Mouse (Mus musculus) liver, embryonic 11.5 days (tissue): ENCODE measurements around the gene Vmn1r209. TPM values are rescaled to one million over a fixed set of nuclear protein-coding genes. Genes with fewer than 3 reads are reported as not detected.
"Not testable (repeated sequence)": the region's sequence is repeated elsewhere in the genome, so short reads cannot be mapped to it uniquely, and the experiment has no call there.

Source experiments
- ATAC-seq: fragments of 200-750 bp; cut with Nextera tagmentation; replicated peaks from 2 replicates; pipeline ENCODE4 v1.8.0; 2017; ENCODE audit warnings: moderate number of reproducible peaks, mild to moderate bottlenecking, moderate TSS enrichment, moderate library complexity; ENCODE audit not compliant: low FRiP score
- DNase-seq: peaks from one replicate; pipeline ENCODE4 v3.0.0-alpha.2; 2017; ENCODE audit warnings: low spot score
- H3K27ac ChIP-seq: fragments of 300-500 bp; sonication (generic); 2 replicates; pipeline ENCODE4 v1.5.1; 2014; ENCODE audit warnings: mild to moderate bottlenecking, low read depth, low read length, control low read depth
- H3K27me3 ChIP-seq: fragments of 300-500 bp; sonication (generic); replicated peaks from 2 replicates; pipeline ENCODE4 v1.6.1; 2014; ENCODE audit warnings: low read length, mixed read lengths; ENCODE audit not compliant: control insufficient read depth, insufficient read depth
- H3K36me3 ChIP-seq: fragments of 300-500 bp; sonication (generic); 2 replicates; pipeline ENCODE4 v1.6.1; 2014; ENCODE audit warnings: mild to moderate bottlenecking, low read length, moderate library complexity, mixed read lengths; ENCODE audit not compliant: control insufficient read depth, insufficient read depth
- H3K4me1 ChIP-seq: fragments of 300-500 bp; sonication (generic); replicated peaks from 2 replicates; pipeline ENCODE4 v1.6.1; 2014; ENCODE audit warnings: low read length, mixed read lengths; ENCODE audit not compliant: control insufficient read depth, insufficient read depth
- H3K4me2 ChIP-seq: fragments of 300-500 bp; sonication (generic); 2 replicates; pipeline ENCODE4 v1.6.1; 2014; ENCODE audit warnings: mild to moderate bottlenecking, control low read depth, moderate library complexity
- H3K4me3 ChIP-seq: fragments of 300-500 bp; sonication (generic); 2 replicates; pipeline ENCODE4 v1.5.1; 2014; ENCODE audit warnings: low read depth, low read length, control low read depth
- H3K9ac ChIP-seq: fragments of 300-500 bp; sonication (generic); 2 replicates; pipeline ENCODE4 v1.6.1; 2014; ENCODE audit warnings: low read depth, low read length, control low read depth
- H3K9me3 ChIP-seq: fragments of 300-500 bp; sonication (generic); 2 replicates; pipeline ENCODE4 v1.6.1; 2016; ENCODE audit warnings: low read length, inconsistent platforms, mixed read lengths; ENCODE audit not compliant: control insufficient read depth
- WGBS: fragments of 180-500 bp; shearing (Covaris S2); extraction: QIAGEN DNeasy Blood & Tissue Kit; methylation state at CpG from one replicate; pipeline ENCODE4 v1.1.7; 2014; 5-methylcytosine and 5-hydroxymethylcytosine counted together
- polyA plus RNA-seq: library from polyadenylated mRNA; unstranded; fragments of >200 nt; fragmentation: Nextera tagmentation; extraction: Ambion mirVana; gene quantifications from 2 replicates; pipeline ENCODE4 v1.2.1, GENCODE M21; 2014

Gene Vmn1r209
- not detected in 2 replicates for polyA plus RNA-seq

- DNase-seq, H3K4me1 ChIP-seq: not testable (repeated sequence)
Measured at GRCm38 (mm10) chr13:22809582-22809981, at the start of gene Vmn1r209. Gene Vmn1r209 (minus strand): TSS chr13:22809682.

GRCm38 (mm10) chr13:22857461-22857860, 48.0 kb upstream of the Vmn1r209 start, which contains the start of gene Vmn1r211:
Gene Vmn1r211 (minus strand): TSS chr13:22857561.
- Histone ChIP-seq H3K4me2 (no peak within 1 kb of the TSS), H3K4me1 (no peaks in the 10 kb centered on the region), H3K27ac (no peak within 1 kb of the TSS), H3K4me3 (no peak within 1 kb of the TSS), H3K9ac (no peak within 1 kb of the TSS), H3K27me3 (no peaks in the 10 kb centered on the region), H3K36me3 (no peaks in the 10 kb centered on the region), H3K9me3 (no peaks in the 10 kb centered on the region)
- DNase-seq, result no peak
- 42% methylated on average over 1 of the region's 1 CpGs for WGBS
- ATAC-seq, result no peak

More at GRCm38 (mm10) chr13:22809582-22809981, at the start of gene Vmn1r209:
- not testable (repeated sequence) for H3K9me3 ChIP-seq, H3K9ac ChIP-seq, H3K4me2 ChIP-seq, H3K36me3 ChIP-seq, ATAC-seq, H3K27me3 ChIP-seq, H3K27ac ChIP-seq, H3K4me3 ChIP-seq

GRCm38 (mm10) chr13:22854760-22855159, 45.3 kb upstream of the Vmn1r209 start:
- ATAC-seq (no peak), DNase-seq (no peak)
- H3K9ac ChIP-seq, result no peak overlapping the region
- no peaks in the 10 kb centered on the region for H3K4me1 ChIP-seq
- no peak overlapping the region for H3K27ac ChIP-seq
- H3K4me2 ChIP-seq, result no peak overlapping the region
- WGBS, result 68% methylated on average over 4 of the region's 4 CpGs
- no peak overlapping the region for H3K4me3 ChIP-seq
- H3K27me3 ChIP-seq, result no peaks in the 10 kb centered on the region
- no peaks in the 10 kb centered on the region for H3K9me3 ChIP-seq
- H3K36me3 ChIP-seq, result no peaks in the 10 kb centered on the region

GRCm38 (mm10) chr13:22846798-22847197, 37.3 kb upstream of the Vmn1r209 start:
- Histone ChIP-seq H3K4me3 (no peak overlapping the region), H3K4me2 (no peak overlapping the region), H3K4me1 (no peaks in the 10 kb centered on the region), H3K27me3 (no peaks in the 10 kb centered on the region), H3K9ac (no peak overlapping the region), H3K9me3 (no peaks in the 10 kb centered on the region), H3K36me3 (no peaks in the 10 kb centered on the region), H3K27ac (no peak overlapping the region)
- no peak for DNase-seq
- 78% methylated on average over 1 of the region's 1 CpGs for WGBS
- ATAC-seq, result no peak

GRCm38 (mm10) chr13:22844304-22844703, 34.8 kb upstream of the Vmn1r209 start:
- ATAC-seq, H3K4me3 ChIP-seq, DNase-seq, H3K9ac ChIP-seq, H3K27me3 ChIP-seq, H3K36me3 ChIP-seq, H3K4me2 ChIP-seq, H3K27ac ChIP-seq, H3K4me1 ChIP-seq, H3K9me3 ChIP-seq: not testable (repeated sequence)
- 69% methylated on average over 3 of the region's 3 CpGs for WGBS

- no peak for DNase-seq
- H3K36me3 ChIP-seq, result no peaks in the 10 kb centered on the region
- no peak for ATAC-seq
- no peaks in the 10 kb centered on the region for H3K9me3 ChIP-seq
- no peak within 1 kb of the TSS for H3K4me3 ChIP-seq
- WGBS, result 50% methylated on average over 4 of the region's 4 CpGs
- no peaks in the 10 kb centered on the region for H3K4me1 ChIP-seq
- no peak within 1 kb of the TSS for H3K4me2 ChIP-seq
- H3K9ac ChIP-seq, result no peak within 1 kb of the TSS
- no peak within 1 kb of the TSS for H3K27ac ChIP-seq
- H3K27me3 ChIP-seq, result no peaks in the 10 kb centered on the region
Measured at GRCm38 (mm10) chr13:22831248-22831647, 21.8 kb upstream of the Vmn1r209 start, which contains the start of gene Vmn1r210. Gene Vmn1r210 (minus strand): TSS chr13:22831348.

- not testable (repeated sequence) for H3K4me2 ChIP-seq, H3K9ac ChIP-seq, ATAC-seq, H3K27me3 ChIP-seq, H3K36me3 ChIP-seq, DNase-seq, H3K27ac ChIP-seq, H3K4me3 ChIP-seq, H3K4me1 ChIP-seq, H3K9me3 ChIP-seq
- 41% methylated on average over 7 of the region's 7 CpGs for WGBS
Measured at GRCm38 (mm10) chr13:22829395-22829794, 19.9 kb upstream of the Vmn1r209 start.

- H3K27ac ChIP-seq, ATAC-seq, H3K9ac ChIP-seq, DNase-seq, H3K4me2 ChIP-seq, H3K4me1 ChIP-seq, H3K4me3 ChIP-seq, H3K36me3 ChIP-seq, H3K27me3 ChIP-seq, H3K9me3 ChIP-seq: not testable (repeated sequence)
- WGBS, result 85% methylated on average over 1 of the region's 1 CpGs
Measured at GRCm38 (mm10) chr13:22821601-22822000, 12.1 kb upstream of the Vmn1r209 start.

GRCm38 (mm10) chr13:22788096-22788495, 21.4 kb downstream of the Vmn1r209 start:
- not testable (repeated sequence) for H3K9ac ChIP-seq, H3K36me3 ChIP-seq, H3K27ac ChIP-seq, H3K27me3 ChIP-seq, H3K4me1 ChIP-seq, H3K4me3 ChIP-seq, H3K4me2 ChIP-seq, H3K9me3 ChIP-seq, ATAC-seq, DNase-seq
- WGBS, result 69% methylated on average over 3 of the region's 3 CpGs
